Mouse (Mus musculus) heart, adult 2 months (tissue): Measurements from ENCODE around the gene Shq1.

Experiments used
- CTCF ChIP-seq: fragments of 200-600 bp; IDR thresholded peaks from 2 replicates; pipeline ENCODE4 v1.8.1; 2022; ENCODE audit warnings: antibody characterized with exemption, mild to moderate bottlenecking, moderate library complexity
- POLR2A ChIP-seq: fragments of 200-500 bp; IDR thresholded peaks from 2 replicates; pipeline ENCODE4 v1.6.1; 2011; ENCODE audit warnings: mild to moderate bottlenecking, low read depth, low read length, control low read depth; ENCODE audit not compliant: insufficient read depth

GRCm38 (mm10) chr6:100526066-100526465, 144.9 kb downstream of the Shq1 start:
- TF ChIP-seq POLR2A (no peak), CTCF (no peak)
